Mouse (Mus musculus) myocyte (in vitro differentiated cells): Measurements from ENCODE around the gene Smtnl2. TPM values are rescaled to one million over a fixed set of nuclear protein-coding genes. Genes with fewer than 3 reads are reported as not detected.

Source experiments
- H3K27me3 ChIP-seq: one replicate; pipeline ENCODE4 v1.6.1; 2011; ENCODE audit not compliant: control insufficient read depth, insufficient read depth, insufficient read length
- H3K36me3 ChIP-seq: one replicate; pipeline ENCODE4 v1.6.1; 2011; ENCODE audit not compliant: control insufficient read depth, insufficient read depth
- H3K4me2 ChIP-seq: one replicate; pipeline ENCODE4 v1.6.1; 2011; ENCODE audit warnings: low read depth, control low read depth
- H3K4me3 ChIP-seq: one replicate; pipeline ENCODE4 v1.5.1; 2011; ENCODE audit warnings: mild to moderate bottlenecking, control low read depth, moderate library complexity
- H3K79me2 ChIP-seq: one replicate; pipeline ENCODE4 v1.6.1; 2011; ENCODE audit not compliant: control insufficient read depth, insufficient read depth
- H3ac ChIP-seq: one replicate; pipeline ENCODE4 v1.6.1; 2011; ENCODE audit not compliant: control insufficient read depth, insufficient read length
- CEBPB ChIP-seq: IDR thresholded peaks from 2 replicates; pipeline ENCODE4 v1.6.1; 2011; ENCODE audit warnings: mild to moderate bottlenecking, moderate library complexity; ENCODE audit not compliant: poor library complexity, insufficient read depth, severe bottlenecking
- E2F4 ChIP-seq: IDR thresholded peaks from one replicate; pipeline ENCODE4 v1.6.1; 2011; ENCODE audit warnings: mild to moderate bottlenecking, control low read depth, moderate library complexity; ENCODE audit not compliant: insufficient read depth
- MAX ChIP-seq: IDR thresholded peaks from one replicate; pipeline ENCODE4 v1.6.1; 2011; ENCODE audit warnings: low read depth, mild to moderate bottlenecking, control low read depth
- MYOD1 ChIP-seq, 3 experiments: IDR thresholded peaks; one replicate each; pipeline ENCODE4 v1.6.1; 2011; ENCODE audit warnings: control low read depth in 2 of 3, low read depth in 2 of 3, mild to moderate bottlenecking in 2 of 3, moderate library complexity in 1 of 3; ENCODE audit not compliant: insufficient read length in 2 of 3, control insufficient read depth in 1 of 3
- MYOG ChIP-seq, 3 experiments: IDR thresholded peaks; one replicate each; pipeline ENCODE4 v1.6.1; 2011; ENCODE audit warnings: control low read depth in 2 of 3, low read depth in 2 of 3, mild to moderate bottlenecking in 2 of 3; ENCODE audit not compliant: insufficient read length in 2 of 3, control insufficient read depth in 1 of 3, insufficient read depth in 1 of 3
- POLR2A ChIP-seq: IDR thresholded peaks from one replicate; pipeline ENCODE4 v1.6.1; 2011; ENCODE audit warnings: low read depth, mild to moderate bottlenecking, control low read depth, moderate library complexity; ENCODE audit not compliant: insufficient read length
- POLR2AphosphoS2 ChIP-seq: IDR thresholded peaks from one replicate; pipeline ENCODE4 v1.6.1; 2011; ENCODE audit warnings: low read depth, control low read depth; ENCODE audit not compliant: insufficient read length
- REST ChIP-seq: IDR thresholded peaks from one replicate; pipeline ENCODE4 v1.6.1; 2011; ENCODE audit warnings: mild to moderate bottlenecking, control low read depth, moderate library complexity; ENCODE audit not compliant: insufficient read depth, insufficient read length
- SRF ChIP-seq: IDR thresholded peaks from one replicate; pipeline ENCODE4 v1.6.1; 2011; ENCODE audit warnings: low read depth; ENCODE audit not compliant: control insufficient read depth, insufficient read length
- TCF12 ChIP-seq: IDR thresholded peaks from one replicate; pipeline ENCODE4 v1.6.1; 2011; ENCODE audit warnings: mild to moderate bottlenecking, control low read depth; ENCODE audit not compliant: poor library complexity, insufficient read depth, severe bottlenecking
- TCF3 ChIP-seq: IDR thresholded peaks from one replicate; pipeline ENCODE4 v1.6.1; 2011; ENCODE audit warnings: low read depth, control low read depth; ENCODE audit not compliant: insufficient read length
- USF1 ChIP-seq: IDR thresholded peaks from one replicate; pipeline ENCODE4 v1.6.1; 2011; ENCODE audit warnings: low read depth, mild to moderate bottlenecking, control low read depth, moderate library complexity
- polyA plus RNA-seq: library from polyadenylated mRNA; unstranded; fragments of >200 nt; fragmentation: generic; extraction: Trizol; gene quantifications from one replicate; pipeline ENCODE4 v1.2.1, GENCODE M21; 2012; ENCODE audit warnings: missing spikeins

The Smtnl2 gene
- polyA plus RNA-seq, 1 experiment: 2.0 TPM

- no peak overlapping the region for H3ac ChIP-seq
- H3K36me3 ChIP-seq: no peaks in the 10 kb centered on the region
- no peak overlapping the region for H3K4me2 ChIP-seq
- H3K4me3 ChIP-seq: no peak overlapping the region
- H3K79me2 ChIP-seq: no peaks in the 10 kb centered on the region
- H3K27me3 ChIP-seq: peaks cover 32% of the 10 kb centered on the region
- TF ChIP-seq TCF12 (no peak), REST (no peak)
Observed at GRCm38 (mm10) chr11:72367934-72368674, 43.4 kb downstream of the Smtnl2 start.

DNA sequence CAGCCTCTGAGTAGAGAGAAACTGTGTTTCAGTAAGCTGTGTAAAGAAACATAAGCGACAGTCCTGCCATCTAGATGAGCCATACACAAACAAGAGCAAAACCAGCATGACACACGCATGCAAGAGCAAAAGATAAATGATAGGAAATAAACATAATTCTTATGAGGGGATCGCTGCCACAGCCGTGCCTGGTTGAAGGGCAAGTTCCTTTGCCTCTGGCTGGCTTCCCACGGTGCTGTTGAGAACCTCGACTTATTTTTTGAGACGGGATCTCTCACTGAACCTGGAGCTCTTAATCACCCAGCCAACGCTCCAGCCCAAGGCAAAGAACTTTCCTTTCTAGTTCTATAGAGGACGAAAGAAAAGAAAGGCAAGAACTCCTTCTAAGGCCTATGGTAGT is 45.4 kb downstream of the Smtnl2 start:
- H3K27me3 ChIP-seq: peaks cover 42% of the 10 kb centered on the region
- no peaks in the 10 kb centered on the region for H3K79me2 ChIP-seq
- TF ChIP-seq MYOG (IDR thresholded peaks at IDR 0.05; ENCODE audit: control insufficient read depth in 1 of 3, insufficient read depth in 1 of 3, insufficient read length in 2 of 3, low read depth in 2 of 3) (no peak), MAX (no peak)
- H3ac ChIP-seq: no peak overlapping the region
- no peaks in the 10 kb centered on the region for H3K36me3 ChIP-seq
- H3K4me2 ChIP-seq: no peak overlapping the region
- H3K4me3 ChIP-seq: no peak overlapping the region

GRCm38 (mm10) chr11:72364526-72364925 is 47.0 kb downstream of the Smtnl2 start:
- H3K4me2 ChIP-seq: no peak overlapping the region
- TF ChIP-seq MYOG (IDR thresholded peaks at IDR 0.05; ENCODE audit: control insufficient read depth in 1 of 3, insufficient read depth in 1 of 3, insufficient read length in 2 of 3, low read depth in 2 of 3): no peak
- no peak for TF ChIP-seq TCF3
- TF ChIP-seq MAX: no peak
- TF ChIP-seq POLR2A: no peak
- TF ChIP-seq POLR2AphosphoS2: no peak
- TF ChIP-seq E2F4: no peak
- no peak for TF ChIP-seq TCF12
- TF ChIP-seq SRF: no peak
- no peak for TF ChIP-seq MYOD1 (IDR thresholded peaks at IDR 0.05; ENCODE audit: control insufficient read depth in 1 of 3, insufficient read length in 2 of 3, low read depth in 2 of 3)
- no peak for TF ChIP-seq USF1
- no peak for TF ChIP-seq REST
- no peak for TF ChIP-seq CEBPB

GRCm38 (mm10) chr11:72363523-72364240 is 47.8 kb downstream of the Smtnl2 start:
- Histone ChIP-seq H3ac (no peak overlapping the region), H3K4me3 (no peak overlapping the region), H3K79me2 (no peaks in the 10 kb centered on the region), H3K36me3 (no peaks in the 10 kb centered on the region), H3K4me2 (no peak overlapping the region), H3K27me3 (peaks cover 32% of the 10 kb centered on the region)
- TF ChIP-seq E2F4: no peak
- no peak for TF ChIP-seq MAX
- no peak for TF ChIP-seq POLR2AphosphoS2
- no peak for TF ChIP-seq POLR2A
- TF ChIP-seq SRF: no peak
- TF ChIP-seq MYOG (IDR thresholded peaks at IDR 0.05; ENCODE audit: control insufficient read depth in 1 of 3, insufficient read depth in 1 of 3, insufficient read length in 2 of 3, low read depth in 2 of 3): no peak
- TF ChIP-seq MYOD1 (IDR thresholded peaks at IDR 0.05; ENCODE audit: control insufficient read depth in 1 of 3, insufficient read length in 2 of 3, low read depth in 2 of 3): no peak
- TF ChIP-seq CEBPB: no peak
- TF ChIP-seq REST: no peak
- no peak for TF ChIP-seq TCF3
- TF ChIP-seq TCF12: no peak
- TF ChIP-seq USF1: no peak

More at GRCm38 (mm10) chr11:72364526-72364925, 47.0 kb downstream of the Smtnl2 start:
- H3K4me3 ChIP-seq: no peak overlapping the region
- H3ac ChIP-seq: no peak overlapping the region
- H3K79me2 ChIP-seq: no peaks in the 10 kb centered on the region
- peaks cover 40% of the 10 kb centered on the region for H3K27me3 ChIP-seq
- no peaks in the 10 kb centered on the region for H3K36me3 ChIP-seq

DNA sequence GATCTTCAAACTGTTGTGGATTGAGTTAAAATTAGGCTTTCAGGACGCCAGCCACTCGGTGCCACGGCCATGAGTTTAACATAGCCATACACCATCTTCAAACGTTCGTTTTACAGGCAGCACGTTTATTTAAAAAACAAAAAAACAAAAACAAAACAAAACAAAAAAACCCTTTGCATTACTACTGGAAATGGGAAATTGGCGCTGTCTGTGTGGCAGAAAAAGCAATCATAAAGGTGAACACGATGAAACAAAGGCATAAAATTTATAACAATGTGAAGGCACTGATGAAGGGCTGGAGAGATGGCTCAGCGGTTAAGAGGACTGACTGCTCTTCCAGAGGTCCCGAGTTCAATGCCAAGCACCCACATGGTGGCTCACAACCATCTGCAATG is 49.2 kb downstream of the Smtnl2 start, which contains the start of gene Tekt1:
Tekt1 (minus strand) TSS at position 96 of the 395 bp plus-strand sequence.
- Histone ChIP-seq H3K36me3 (no peaks in the 10 kb centered on the region), H3K4me3 (no peak within 1 kb of the TSS), H3K27me3 (peaks cover 19% of the 10 kb centered on the region)

More for the DNA sequence above, 49.2 kb downstream of the Smtnl2 start, which contains the start of gene Tekt1:
- no peak for TF ChIP-seq POLR2AphosphoS2
- TF ChIP-seq TCF12: no peak
- TF ChIP-seq SRF: no peak
- no peak for TF ChIP-seq POLR2A
- TF ChIP-seq MYOG (IDR thresholded peaks at IDR 0.05; ENCODE audit: control insufficient read depth in 1 of 3, insufficient read depth in 1 of 3, insufficient read length in 2 of 3, low read depth in 2 of 3): no peak
- no peak for TF ChIP-seq MAX
- no peak for TF ChIP-seq TCF3
- H3K4me2 ChIP-seq: no peak within 1 kb of the TSS
- H3ac ChIP-seq: no peak within 1 kb of the TSS
- H3K79me2 ChIP-seq: no peaks in the 10 kb centered on the region
